Mouse (Mus musculus): ENCODE measurements around the gene Lcor.

DNA sequence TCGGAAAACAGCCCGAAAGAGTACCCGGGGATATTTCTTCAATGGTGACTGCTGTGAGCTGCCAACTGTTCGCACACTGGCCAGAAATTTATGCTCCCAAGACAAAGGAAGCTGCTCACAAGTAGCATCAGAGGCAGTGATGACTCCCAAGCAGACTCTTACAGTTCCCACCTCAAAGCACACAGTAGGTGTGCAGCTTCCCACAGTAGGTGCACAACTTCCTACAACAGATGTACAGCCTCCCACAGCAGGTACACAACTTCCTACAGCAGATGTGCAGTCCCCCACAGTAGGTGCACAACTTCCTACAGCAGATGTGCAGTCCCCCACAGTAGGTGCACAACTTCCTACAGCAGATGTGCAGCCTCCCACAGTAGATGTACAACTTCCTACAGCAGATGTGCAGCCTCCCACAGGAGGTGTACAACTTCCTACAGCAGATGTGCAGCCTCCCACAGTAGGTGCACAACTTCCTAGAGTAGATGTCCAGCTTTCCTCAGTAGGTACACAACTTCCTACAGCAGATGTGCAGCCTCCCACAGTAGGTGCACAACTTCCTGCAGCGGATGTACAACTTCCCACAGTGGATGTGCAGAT, 100.6 kb downstream of the Lcor start:
- TF ChIP-seq CTCF (IDR thresholded peaks at IDR 0.05; ENCODE audit: insufficient read depth, low read depth, low read length) (no peak), POLR2A (IDR thresholded peaks at IDR 0.05; ENCODE audit: insufficient read depth, low read depth, low read length) (no peak)

Data from olfactory bulb, adult 2 months (tissue).